Mouse (Mus musculus) small intestine, adult 10 weeks (tissue): ENCODE measurements around the gene Mmadhc. TPM values are rescaled to one million over a fixed set of nuclear protein-coding genes. Genes with fewer than 3 reads are reported as not detected.

Source experiments
- polyA plus RNA-seq: library from polyadenylated mRNA; stranded (reverse); fragments of 350-450 nt; fragmentation: Illumina TruSeq; extraction: RNeasy Lipid Tissue Mini Kit (QIAGEN cat#74804); gene quantifications from one replicate; pipeline ENCODE4 v1.2.3, GENCODE M21; 2014; ENCODE audit warnings: low replicate concordance

The Mmadhc gene
- 126 TPM for polyA plus RNA-seq

GRCm38 (mm10) chr2:50296109-50296986 is at the start of gene Mmadhc:
Mmadhc (minus strand) TSS chr2:50296801.

Other genes with a start within 250 kb of the Mmadhc start
- 2.6 TPM for gene Lypd6, start 230.4 kb downstream of the Mmadhc start, polyA plus RNA-seq